Mouse (Mus musculus) heart, adult 2 months (tissue): ENCODE measurements around the gene Msi2. TPM values are rescaled to one million over a fixed set of nuclear protein-coding genes. Genes with fewer than 3 reads are reported as not detected.

ENCODE experiments used
- DNase-seq, 2 experiments: peaks; one replicate each; pipeline ENCODE4 v3.0.0; 2021
- H3K27ac ChIP-seq: fragments of 200-600 bp; 2 replicates; pipeline ENCODE4 v1.8.1; 2022
- H3K27me3 ChIP-seq: fragments of 200-500 bp; 2 replicates; pipeline ENCODE4 v1.6.1; 2012; ENCODE audit warnings: mild to moderate bottlenecking, low read length, inconsistent platforms, mixed read lengths; ENCODE audit not compliant: control insufficient read depth, insufficient read depth
- H3K36me3 ChIP-seq: fragments of 200-500 bp; 2 replicates; pipeline ENCODE4 v1.6.1; 2012; ENCODE audit warnings: low read length, inconsistent platforms; ENCODE audit not compliant: control insufficient read depth, insufficient read depth
- H3K4me1 ChIP-seq: fragments of 200-500 bp; 2 replicates; pipeline ENCODE4 v1.6.1; 2011; ENCODE audit warnings: low read length; ENCODE audit not compliant: control insufficient read depth, insufficient read depth
- H3K4me3 ChIP-seq: fragments of 200-600 bp; 2 replicates; pipeline ENCODE4 v1.8.1; 2022
- H3K79me2 ChIP-seq: fragments of 200-500 bp; replicated peaks from 2 replicates; pipeline ENCODE4 v1.6.1; 2012; ENCODE audit warnings: mild to moderate bottlenecking, inconsistent platforms, low read length, moderate library complexity, mixed read lengths; ENCODE audit not compliant: control insufficient read depth, insufficient read depth
- H3K9ac ChIP-seq: fragments of 200-500 bp; 2 replicates; pipeline ENCODE4 v1.6.1; 2012; ENCODE audit warnings: low read depth, mild to moderate bottlenecking, control low read depth, inconsistent platforms, low read length, mixed read lengths
- CTCF ChIP-seq: fragments of 200-600 bp; IDR thresholded peaks from 2 replicates; pipeline ENCODE4 v1.8.1; 2022; ENCODE audit warnings: antibody characterized with exemption, mild to moderate bottlenecking, moderate library complexity
- EP300 ChIP-seq: fragments of 200-500 bp; IDR thresholded peaks from 2 replicates; pipeline ENCODE4 v1.6.1; 2011; ENCODE audit warnings: low read depth, low read length, control low read depth; ENCODE audit not compliant: insufficient read depth
- POLR2A ChIP-seq: fragments of 200-500 bp; IDR thresholded peaks from 2 replicates; pipeline ENCODE4 v1.6.1; 2011; ENCODE audit warnings: mild to moderate bottlenecking, low read depth, low read length, control low read depth; ENCODE audit not compliant: insufficient read depth
- WGBS: fragments of 180-500 bp; shearing (Covaris S2); methylation state at CpG from one replicate; pipeline ENCODE4 v1.1.7; 2018; 5-methylcytosine and 5-hydroxymethylcytosine counted together
- intact Hi-C: fragments of 180-260 bp; cut with DNase I; formaldehyde crosslinking; loops from one replicate; pipeline ENCODE4 v1.15.1; 2025
- polyA plus RNA-seq: library from polyadenylated mRNA; depleted of rRNA; stranded (reverse); fragments of >200 nt; gene quantifications from 2 replicates; pipeline ENCODE4 v1.2.3, GENCODE M21; 2012
- total RNA-seq, 2 experiments: library from RNA; stranded (reverse); gene quantifications; 2 replicates each; pipeline ENCODE4 v1.2.3; 2021

The Msi2 gene
- total and polyA plus RNA-seq, 3 experiments, result 42.5 to 208 (median 176) TPM

GRCm38 (mm10) chr11:88720261-88721143, 2.2 kb upstream of the Msi2 start:
- no peak for DNase-seq
- no peak overlapping the region for H3K9ac ChIP-seq
- no peak overlapping the region for H3K27ac ChIP-seq
- no peaks in the 10 kb centered on the region for H3K79me2 ChIP-seq
- no peaks in the 10 kb centered on the region for H3K36me3 ChIP-seq
- peaks cover 1% of the 10 kb centered on the region; the same call in 1 of the 2 replicates for H3K4me1 ChIP-seq
- H3K27me3 ChIP-seq, result no peaks in the 10 kb centered on the region
- no peak for TF ChIP-seq EP300
- TF ChIP-seq CTCF, result no peak
- no peak for TF ChIP-seq POLR2A
- intact Hi-C loops, result no loop called here
- WGBS, result 80% methylated on average over 13 of the region's 13 CpGs
- no peak overlapping the region for H3K4me3 ChIP-seq

- no peak overlapping the region for H3K4me3 ChIP-seq
- no peak overlapping the region for H3K9ac ChIP-seq
- H3K4me1 ChIP-seq, result peaks cover 1% of the 10 kb centered on the region; the same call in 1 of the 2 replicates
- no peak for DNase-seq
- WGBS, result 55% methylated on average over 3 of the region's 3 CpGs
- H3K36me3 ChIP-seq, result peaks cover 2% of the 10 kb centered on the region; the same call in 1 of the 2 replicates
- H3K27ac ChIP-seq, result peak overlapping the region; percentile 98; the same call in 1 of the 2 replicates
- no peaks in the 10 kb centered on the region for H3K27me3 ChIP-seq
- no peaks in the 10 kb centered on the region for H3K79me2 ChIP-seq
- TF ChIP-seq CTCF (no peak), POLR2A (no peak), EP300 (no peak)
- intact Hi-C loops, result loop anchor here (5.0 kb wide), 2 partner anchors 67 to 162 kb away; no protein-coding TSS in a partner anchor
Observed at GRCm38 (mm10) chr11:88719601-88720000, 1.3 kb upstream of the Msi2 start.

GRCm38 (mm10) chr11:88718766-88719595, 668 bp upstream of the Msi2 start:
- no peak for TF ChIP-seq CTCF
- 0 out of 2 replicates have a peak, but pooled peaks have one; percentile 48 for TF ChIP-seq POLR2A
- H3K4me1 ChIP-seq, result peaks cover 1% of the 10 kb centered on the region; the same call in 1 of the 2 replicates
- intact Hi-C loops, result loop anchor here (1.0 to 5.0 kb wide), 3 partner anchors 45 to 162 kb away; no protein-coding TSS in a partner anchor
- H3K27me3 ChIP-seq, result no peaks in the 10 kb centered on the region
- no peak for DNase-seq
- H3K27ac ChIP-seq, result peak overlapping the region; percentile 98
- no peaks in the 10 kb centered on the region for H3K79me2 ChIP-seq
- WGBS, result 10% methylated on average over 38 of the region's 38 CpGs
- H3K36me3 ChIP-seq, result peaks cover 4% of the 10 kb centered on the region
- H3K4me3 ChIP-seq, result peak overlapping the region; percentile 90
- peak overlapping the region; percentile 92 for H3K9ac ChIP-seq

- peak overlapping the region; percentile 98 for H3K27ac ChIP-seq
- H3K36me3 ChIP-seq, result peaks cover 5% of the 10 kb centered on the region
- peaks cover 1% of the 10 kb centered on the region; the same call in 1 of the 2 replicates for H3K4me1 ChIP-seq
- H3K79me2 ChIP-seq, result no peaks in the 10 kb centered on the region
- under 1% methylated on average over 18 of the region's 38 CpGs for WGBS
- H3K9ac ChIP-seq, result peak overlapping the region; percentile 95
- TF ChIP-seq EP300, result no peak
- TF ChIP-seq CTCF, result no peak
- TF ChIP-seq POLR2A, result no peak
- intact Hi-C loops, result loop anchor here (1.0 to 5.0 kb wide), 3 partner anchors 43 to 160 kb away; no protein-coding TSS in a partner anchor
- no peak for DNase-seq
- H3K27me3 ChIP-seq, result no peaks in the 10 kb centered on the region
- peak overlapping the region; percentile 90 for H3K4me3 ChIP-seq
Observed at GRCm38 (mm10) chr11:88717644-88718049, 666 bp downstream of the Msi2 start.

DNA sequence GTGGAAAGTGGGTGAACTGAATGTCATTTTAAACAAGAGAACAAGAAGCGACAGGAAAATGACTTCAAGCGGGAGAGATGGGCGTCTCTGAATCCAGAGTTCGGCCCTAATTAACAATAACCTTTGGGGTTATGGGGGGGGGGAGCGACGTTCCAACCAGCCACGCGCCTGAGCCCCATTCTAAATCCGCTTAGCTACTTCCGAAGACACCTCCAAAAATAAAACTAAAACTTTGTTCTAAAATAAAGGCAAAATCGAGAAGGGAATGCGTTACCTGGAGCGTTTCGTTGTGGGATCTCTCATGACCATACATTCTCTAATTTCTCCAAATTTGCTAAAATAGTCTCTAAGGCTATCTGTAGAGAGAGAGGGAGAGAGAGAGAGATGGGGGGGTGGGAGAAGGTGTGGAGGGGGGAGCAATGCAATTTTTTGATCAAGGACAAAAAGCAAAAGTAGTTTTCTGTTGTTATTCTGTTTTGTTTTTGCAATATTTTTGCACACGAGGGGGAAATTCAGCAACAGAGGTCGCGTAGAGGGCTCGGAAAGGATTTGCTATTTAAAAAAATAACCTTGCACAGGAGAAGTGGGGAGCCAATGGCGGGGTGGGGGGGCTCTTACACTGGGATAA, 1.2 kb downstream of the Msi2 start:
- Histone ChIP-seq H3K9ac (peak overlapping the region; percentile 95), H3K79me2 (no peaks in the 10 kb centered on the region), H3K4me3 (peak overlapping the region; percentile 90), H3K4me1 (peaks cover 1% of the 10 kb centered on the region; the same call in 1 of the 2 replicates), H3K27ac (peak overlapping the region; percentile 98), H3K36me3 (peaks cover 5% of the 10 kb centered on the region), H3K27me3 (no peaks in the 10 kb centered on the region)
- TF ChIP-seq POLR2A (no peak), EP300 (no peak), CTCF (no peak)
- DNase-seq, result no peak
- WGBS, result 1% methylated on average over 19 of the region's 19 CpGs
- intact Hi-C loops, result loop anchor here (5.0 kb wide), 2 partner anchors 65 to 160 kb away; no protein-coding TSS in a partner anchor
